Mouse (Mus musculus) hindbrain, embryonic 12.5 days (tissue): ENCODE data around the gene Iffo1. TPM values are rescaled to one million over a fixed set of nuclear protein-coding genes. Genes with fewer than 3 reads are reported as not detected.

Experiments
- ATAC-seq: fragments of 200-750 bp; cut with Nextera tagmentation; 2 replicates; pipeline ENCODE4 v1.8.0; 2017; ENCODE audit warnings: moderate TSS enrichment; ENCODE audit not compliant: low FRiP score
- H3K27ac ChIP-seq: fragments of 300-500 bp; sonication (generic); 2 replicates; pipeline ENCODE4 v1.5.1; 2016; ENCODE audit warnings: mild to moderate bottlenecking
- H3K27me3 ChIP-seq: fragments of 300-500 bp; sonication (generic); 2 replicates; pipeline ENCODE4 v1.6.1; 2016; ENCODE audit warnings: mild to moderate bottlenecking
- H3K36me3 ChIP-seq: fragments of 300-500 bp; sonication (generic); 2 replicates; pipeline ENCODE4 v1.6.1; 2016; ENCODE audit warnings: mild to moderate bottlenecking
- H3K4me1 ChIP-seq: fragments of 300-500 bp; sonication (generic); 2 replicates; pipeline ENCODE4 v1.6.1; 2016
- H3K4me2 ChIP-seq: fragments of 300-500 bp; sonication (generic); replicated peaks from 2 replicates; pipeline ENCODE4 v1.6.1; 2016; ENCODE audit warnings: mild to moderate bottlenecking
- H3K4me3 ChIP-seq: fragments of 300-500 bp; sonication (generic); 2 replicates; pipeline ENCODE4 v1.5.1; 2016; ENCODE audit warnings: mild to moderate bottlenecking
- H3K9ac ChIP-seq: fragments of 300-500 bp; sonication (generic); 2 replicates; pipeline ENCODE4 v1.6.1; 2016; ENCODE audit warnings: mild to moderate bottlenecking, moderate library complexity
- H3K9me3 ChIP-seq: fragments of 300-500 bp; sonication (generic); replicated peaks from 2 replicates; pipeline ENCODE4 v1.6.1; 2016; ENCODE audit warnings: mild to moderate bottlenecking
- whole genome bisulfite sequencing: fragments of 180-500 bp; shearing (Covaris S2); methylation state at CpG from one replicate; pipeline ENCODE4 v1.1.7; 2016; 5-methylcytosine and 5-hydroxymethylcytosine counted together
- polyA plus RNA-seq: library from polyadenylated mRNA; unstranded; fragments of >200 nt; fragmentation: Nextera tagmentation; extraction: Ambion mirVana; gene quantifications from 2 replicates; pipeline ENCODE4 v1.2.1, GENCODE M21; 2016

Iffo1 gene
- polyA plus RNA-seq, 1 experiment from 2014 or later, result 19.2 TPM

DNA sequence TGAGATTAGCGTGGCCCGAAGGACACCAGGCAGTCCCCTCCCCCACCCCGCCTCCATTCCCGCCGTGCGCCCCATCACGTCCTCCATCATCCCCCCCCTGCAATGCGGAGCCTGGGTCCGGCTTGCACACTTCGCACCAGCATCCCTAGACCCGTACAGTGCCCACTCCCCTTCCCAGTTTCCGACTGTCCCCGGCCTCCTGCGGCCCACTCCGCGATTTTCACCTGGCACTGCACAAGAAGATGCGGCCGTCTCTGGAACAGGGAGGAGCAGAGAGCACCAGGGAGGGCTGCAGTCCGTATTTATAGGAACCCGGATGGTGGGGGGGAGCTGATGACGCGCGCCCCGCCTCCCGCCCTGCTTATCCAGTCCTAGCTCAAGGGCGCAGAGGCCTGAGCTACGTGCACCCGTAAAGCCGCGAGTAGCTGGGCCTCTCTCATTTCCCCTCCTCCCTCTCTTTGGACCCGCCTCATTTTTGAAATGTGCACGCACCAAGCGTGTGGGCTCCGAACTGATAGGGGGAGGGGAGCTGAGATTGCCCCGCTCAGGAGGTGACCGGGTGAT lies 20.4 kb downstream of the Iffo1 start:
- Histone ChIP-seq H3K4me1 (peaks cover 39% of the 10 kb centered on the region), H3K9me3 (no peaks in the 10 kb centered on the region), H3K4me3 (peak overlapping the region; percentile 92), H3K4me2 (peak overlapping the region; percentile 96), H3K27me3 (no peaks in the 10 kb centered on the region), H3K27ac (peak overlapping the region; percentile 95), H3K36me3 (peaks cover 48% of the 10 kb centered on the region), H3K9ac (peak overlapping the region; percentile 98)
- under 1% methylated on average over 36 of the region's 36 CpGs for WGBS
- ATAC-seq, result peak; percentile 93

DNA sequence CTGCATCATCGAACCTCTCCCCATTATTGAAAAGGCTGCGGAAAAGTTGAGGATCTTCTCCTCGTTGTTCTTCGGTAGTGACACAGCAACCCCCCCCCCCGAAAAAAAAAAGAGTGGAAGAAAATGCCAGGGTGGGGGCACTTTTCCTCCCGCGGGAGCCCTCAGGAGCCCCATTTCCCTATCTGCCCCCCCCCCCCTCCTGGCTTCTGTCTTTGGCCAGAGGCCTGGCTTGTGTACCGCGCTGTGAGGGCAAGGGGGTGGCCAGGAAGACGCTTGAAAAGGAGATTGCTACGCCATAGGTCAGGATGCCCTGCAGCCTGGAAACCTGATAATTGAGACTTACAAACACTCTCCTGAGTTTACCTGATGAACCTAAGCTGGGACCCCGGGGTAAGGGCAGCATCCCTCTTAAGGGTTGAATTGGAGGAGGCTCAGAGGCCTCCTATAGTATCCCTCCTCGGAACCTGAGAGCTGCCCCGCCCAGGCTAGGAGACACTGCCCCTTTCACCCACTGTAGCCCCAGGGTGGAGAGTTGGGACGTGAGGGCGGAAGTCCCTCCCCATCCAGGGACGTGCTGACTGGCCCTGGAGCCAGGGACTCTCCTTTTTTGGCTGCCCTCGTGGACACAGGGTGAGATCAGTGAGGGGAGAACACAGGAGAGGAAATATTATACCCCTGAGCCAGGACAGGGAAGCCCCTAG lies 21.2 kb downstream of the Iffo1 start, which contains the start of gene Gapdh:
Gapdh (minus strand) TSS at position 417 of the 701 bp plus-strand sequence.
- Histone ChIP-seq H3K9ac (peak within 1 kb of the TSS; percentile 98), H3K4me1 (peaks cover 33% of the 10 kb centered on the region), H3K4me2 (peak within 1 kb of the TSS; percentile 96), H3K9me3 (no peaks in the 10 kb centered on the region), H3K4me3 (peak within 1 kb of the TSS; percentile 92), H3K27me3 (no peaks in the 10 kb centered on the region), H3K27ac (peak within 1 kb of the TSS; percentile 95), H3K36me3 (peaks cover 48% of the 10 kb centered on the region)
- WGBS, result under 1% methylated on average over 18 of the region's 18 CpGs
- peak; percentile 2; the same call in 1 of the 2 replicates for ATAC-seq

DNA sequence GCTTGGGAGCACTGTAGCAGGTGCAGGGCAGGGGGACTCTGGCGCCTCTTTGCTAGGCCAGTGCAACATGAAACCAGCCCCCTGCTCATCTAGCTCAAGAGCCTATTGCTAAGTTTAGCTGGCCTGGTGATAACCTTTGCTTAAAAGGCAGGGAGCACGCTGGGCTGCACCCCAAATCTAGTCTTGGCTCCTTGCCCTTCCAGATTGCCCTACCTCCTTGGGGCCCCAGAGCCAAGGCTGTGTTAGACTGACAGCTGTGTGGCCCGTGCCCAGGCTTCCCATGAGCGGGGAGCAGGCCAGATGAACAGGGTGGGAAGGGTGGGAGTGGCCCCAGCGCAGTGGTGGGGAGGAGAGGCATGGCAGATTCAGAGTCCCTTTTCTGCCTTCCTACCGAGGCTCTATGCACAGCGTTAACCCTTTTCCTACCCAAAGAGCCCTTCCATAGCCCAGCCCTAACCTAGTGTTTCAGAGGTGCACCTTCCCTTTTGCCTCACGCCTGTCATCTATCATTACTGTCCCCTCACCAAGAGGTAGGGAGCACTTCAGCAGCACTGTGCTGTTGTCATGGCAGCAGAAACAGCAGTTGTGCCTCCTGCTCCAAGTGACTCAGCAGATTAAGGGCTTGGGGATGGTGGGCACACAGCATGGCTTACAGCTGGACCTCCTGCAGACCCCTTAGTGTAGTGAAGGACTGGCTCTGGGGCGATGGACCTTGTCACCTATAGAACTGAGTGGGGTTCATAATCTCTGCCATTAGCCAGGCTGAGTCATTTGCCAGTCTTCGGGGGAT lies 22.0 kb downstream of the Iffo1 start:
- Histone ChIP-seq H3K4me3 (peak overlapping the region; percentile 92; the same call in 1 of the 2 replicates), H3K9ac (peak overlapping the region; percentile 98), H3K9me3 (no peaks in the 10 kb centered on the region), H3K4me2 (peak overlapping the region; percentile 96), H3K36me3 (peaks cover 52% of the 10 kb centered on the region), H3K27me3 (no peaks in the 10 kb centered on the region), H3K4me1 (peaks cover 30% of the 10 kb centered on the region), H3K27ac (peak overlapping the region; percentile 95)
- ATAC-seq, result 0 out of 2 replicates have a peak, but pooled peaks have one; percentile 2
- WGBS, result 15% methylated on average over 10 of the region's 10 CpGs

DNA sequence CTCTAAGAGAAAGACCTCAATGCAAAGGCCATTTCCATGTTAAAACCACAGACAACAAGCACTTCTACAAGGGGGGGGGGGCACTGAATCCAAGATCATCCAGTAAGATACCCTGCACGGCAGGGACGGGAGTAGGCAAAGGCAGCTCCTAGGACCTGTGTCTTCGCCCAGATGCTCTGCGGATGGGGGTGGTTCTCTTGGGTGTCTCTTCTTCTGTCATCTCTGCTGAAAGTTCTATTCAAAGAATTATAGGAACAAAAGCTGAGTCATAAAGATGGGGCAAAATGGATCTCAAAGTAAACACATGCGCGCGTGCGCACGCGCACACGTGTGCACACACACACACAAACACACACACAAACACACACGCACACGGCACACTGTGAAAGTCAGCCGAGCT lies 23.0 kb downstream of the Iffo1 start:
- Histone ChIP-seq H3K9ac (no peak overlapping the region), H3K4me1 (peaks cover 30% of the 10 kb centered on the region), H3K9me3 (no peaks in the 10 kb centered on the region), H3K4me3 (no peak overlapping the region), H3K27ac (no peak overlapping the region), H3K36me3 (peaks cover 60% of the 10 kb centered on the region), H3K27me3 (no peaks in the 10 kb centered on the region), H3K4me2 (no peak overlapping the region)
- WGBS, result 97% methylated on average over 14 of the region's 14 CpGs
- ATAC-seq, result no peak

DNA sequence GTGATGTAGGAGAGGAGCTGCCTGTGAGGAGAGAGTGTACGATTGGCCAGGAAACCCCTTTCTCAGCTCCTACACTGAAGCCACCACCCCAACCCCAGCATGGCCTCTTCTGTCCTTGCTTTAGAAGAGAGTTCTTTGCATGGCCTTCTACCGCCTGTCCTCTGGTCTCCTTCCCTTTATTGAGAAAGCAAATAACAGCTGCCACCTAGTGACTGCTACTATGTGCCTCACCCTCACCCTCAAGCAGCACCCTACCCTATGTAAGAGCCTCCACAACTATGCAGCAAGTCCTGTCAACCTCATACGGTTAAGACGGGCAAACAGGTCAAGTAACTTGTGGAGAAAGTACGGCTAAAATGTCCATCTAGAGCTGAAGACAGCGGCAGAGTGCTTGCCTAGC lies 25.2 kb downstream of the Iffo1 start:
- no peaks in the 10 kb centered on the region for H3K27me3 ChIP-seq
- no peak overlapping the region for H3K27ac ChIP-seq
- no peak overlapping the region for H3K4me2 ChIP-seq
- WGBS, result 82% methylated on average over 6 of the region's 6 CpGs
- ATAC-seq, result no peak
- peaks cover 20% of the 10 kb centered on the region for H3K4me1 ChIP-seq
- no peaks in the 10 kb centered on the region for H3K9me3 ChIP-seq
- H3K4me3 ChIP-seq, result no peak overlapping the region
- H3K36me3 ChIP-seq, result peaks cover 73% of the 10 kb centered on the region
- no peak overlapping the region for H3K9ac ChIP-seq

DNA sequence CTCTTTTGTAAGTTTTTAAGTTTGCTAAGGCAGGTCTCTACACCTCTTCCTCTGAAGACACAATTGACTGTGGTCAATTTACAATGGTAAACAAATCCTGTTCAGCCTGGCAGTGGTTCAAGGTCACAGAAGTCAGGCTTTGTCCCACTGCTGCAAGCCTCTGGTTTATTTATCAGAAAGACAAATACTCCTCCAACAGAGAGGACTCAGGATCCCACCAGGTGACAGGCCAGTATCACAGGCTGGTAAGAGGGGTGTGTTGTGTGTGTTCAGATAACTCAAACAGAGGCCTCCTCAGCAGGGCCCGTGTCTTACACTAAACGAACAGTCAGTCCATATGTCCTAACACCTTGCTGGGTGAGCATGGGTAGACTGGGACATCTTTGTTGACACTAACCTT lies 27.4 kb downstream of the Iffo1 start:
- no peak for ATAC-seq
- H3K9ac ChIP-seq, result no peak overlapping the region
- H3K4me2 ChIP-seq, result no peak overlapping the region
- WGBS, result 95% methylated on average over 2 of the region's 2 CpGs
- H3K4me1 ChIP-seq, result peaks cover 3% of the 10 kb centered on the region
- peaks cover 96% of the 10 kb centered on the region for H3K36me3 ChIP-seq
- no peaks in the 10 kb centered on the region for H3K27me3 ChIP-seq
- H3K27ac ChIP-seq, result no peak overlapping the region
- no peaks in the 10 kb centered on the region for H3K9me3 ChIP-seq
- no peak overlapping the region for H3K4me3 ChIP-seq

DNA sequence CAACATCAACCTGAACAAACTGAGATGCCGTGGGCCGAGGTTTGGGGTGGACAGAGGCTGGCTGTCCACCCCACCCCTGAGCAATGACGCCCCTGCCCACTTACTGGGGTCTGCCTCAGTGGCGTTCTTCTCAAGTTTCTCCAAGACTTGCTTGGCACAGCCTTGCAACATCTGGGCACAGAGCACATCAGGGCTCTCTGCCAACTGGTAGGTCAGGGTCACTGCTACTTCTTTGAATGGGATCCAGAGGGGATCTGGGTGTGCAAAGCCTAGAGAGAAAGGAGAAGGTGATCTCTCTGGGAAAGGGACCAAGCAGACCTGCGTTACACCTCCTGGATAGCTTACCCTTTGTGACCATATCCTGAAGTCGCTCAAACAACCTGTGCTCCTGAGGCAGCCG lies 28.2 kb downstream of the Iffo1 start:
- 97% methylated on average over 7 of the region's 7 CpGs for WGBS
- ATAC-seq, result no peak
- H3K4me1 ChIP-seq, result no peaks in the 10 kb centered on the region
- no peak overlapping the region for H3K4me3 ChIP-seq
- peaks cover 100% of the 10 kb centered on the region for H3K36me3 ChIP-seq
- H3K4me2 ChIP-seq, result no peak overlapping the region
- no peak overlapping the region for H3K27ac ChIP-seq
- no peak overlapping the region for H3K9ac ChIP-seq
- no peaks in the 10 kb centered on the region for H3K27me3 ChIP-seq
- H3K9me3 ChIP-seq, result no peaks in the 10 kb centered on the region

DNA sequence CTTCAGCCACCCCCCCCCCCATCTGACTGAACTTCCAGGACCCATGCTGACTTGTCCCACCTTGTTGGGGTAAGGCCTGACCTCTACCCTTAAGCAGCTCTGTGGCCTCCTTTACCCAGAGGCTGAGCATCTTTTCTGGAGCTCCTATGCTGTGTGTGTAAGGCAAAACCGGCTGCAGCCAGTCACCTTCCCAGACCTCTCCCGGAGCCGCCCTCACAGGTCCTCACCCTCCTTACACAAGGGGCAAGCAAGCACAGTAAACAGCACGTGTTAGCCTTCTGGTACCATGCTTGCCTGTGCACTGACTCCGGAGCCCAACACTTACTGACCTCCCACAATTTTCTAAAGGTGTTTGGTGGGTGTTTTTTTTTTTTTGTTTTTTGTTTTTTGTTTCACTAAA lies 30.4 kb downstream of the Iffo1 start:
- Histone ChIP-seq H3K4me2 (no peak overlapping the region), H3K36me3 (peaks cover 97% of the 10 kb centered on the region)
- 96% methylated on average over 5 of the region's 5 CpGs for WGBS

DNA sequence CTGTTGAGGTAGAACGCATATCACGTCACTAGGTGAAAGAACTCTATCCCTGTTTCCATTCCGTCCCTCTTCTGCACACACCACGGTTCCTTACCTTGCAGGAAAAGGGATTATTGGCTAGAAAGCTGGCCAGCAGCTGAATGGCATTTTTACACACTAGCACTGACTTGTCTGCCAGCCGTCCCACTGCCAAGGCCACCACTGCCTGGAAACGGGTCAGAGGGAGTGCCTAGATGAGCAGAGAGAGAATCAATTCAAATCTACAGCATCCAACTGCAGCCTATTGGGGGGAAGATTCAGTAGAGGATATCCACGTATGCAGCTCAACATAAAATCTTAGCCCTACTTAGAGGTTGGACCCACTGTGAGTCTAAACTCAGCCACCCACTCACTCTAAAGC lies 34.6 kb downstream of the Iffo1 start:
- Histone ChIP-seq H3K4me1 (no peaks in the 10 kb centered on the region), H3K27me3 (no peaks in the 10 kb centered on the region), H3K4me2 (no peak overlapping the region), H3K27ac (no peak overlapping the region), H3K36me3 (peaks cover 96% of the 10 kb centered on the region), H3K9ac (no peak overlapping the region), H3K9me3 (no peaks in the 10 kb centered on the region), H3K4me3 (no peak overlapping the region)
- no peak for ATAC-seq
- WGBS, result 93% methylated on average over 7 of the region's 7 CpGs

More for the DNA sequence above, 30.4 kb downstream of the Iffo1 start:
- Histone ChIP-seq H3K4me3 (no peak overlapping the region), H3K27ac (no peak overlapping the region), H3K9me3 (no peaks in the 10 kb centered on the region), H3K27me3 (no peaks in the 10 kb centered on the region), H3K9ac (no peak overlapping the region), H3K4me1 (no peaks in the 10 kb centered on the region)
- ATAC-seq, result no peak

DNA sequence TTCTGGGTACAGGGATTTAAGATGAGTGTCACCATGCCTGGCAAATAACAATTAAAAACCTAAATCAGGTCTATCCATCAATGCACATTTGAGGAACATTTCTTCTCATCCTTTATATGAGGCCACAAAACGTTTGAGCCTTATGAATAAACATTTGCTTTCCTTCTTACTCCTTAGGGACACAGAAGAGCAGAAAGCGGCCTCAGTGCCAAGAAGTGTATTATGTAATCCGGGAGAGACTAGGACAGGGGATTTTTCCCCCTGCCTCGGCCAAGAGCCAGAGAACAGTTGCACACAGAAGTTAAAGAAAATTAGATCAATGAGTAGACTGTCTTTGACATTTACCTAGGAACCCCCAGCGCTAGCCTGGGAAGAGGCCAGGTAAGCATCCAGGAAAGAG lies 37.1 kb downstream of the Iffo1 start:
- Histone ChIP-seq H3K4me1 (no peaks in the 10 kb centered on the region), H3K27ac (no peak overlapping the region), H3K9ac (no peak overlapping the region), H3K27me3 (no peaks in the 10 kb centered on the region), H3K4me3 (no peak overlapping the region), H3K4me2 (no peak overlapping the region), H3K9me3 (no peaks in the 10 kb centered on the region), H3K36me3 (peaks cover 96% of the 10 kb centered on the region)
- WGBS, result 79% methylated on average over 5 of the region's 5 CpGs
- ATAC-seq, result no peak

DNA sequence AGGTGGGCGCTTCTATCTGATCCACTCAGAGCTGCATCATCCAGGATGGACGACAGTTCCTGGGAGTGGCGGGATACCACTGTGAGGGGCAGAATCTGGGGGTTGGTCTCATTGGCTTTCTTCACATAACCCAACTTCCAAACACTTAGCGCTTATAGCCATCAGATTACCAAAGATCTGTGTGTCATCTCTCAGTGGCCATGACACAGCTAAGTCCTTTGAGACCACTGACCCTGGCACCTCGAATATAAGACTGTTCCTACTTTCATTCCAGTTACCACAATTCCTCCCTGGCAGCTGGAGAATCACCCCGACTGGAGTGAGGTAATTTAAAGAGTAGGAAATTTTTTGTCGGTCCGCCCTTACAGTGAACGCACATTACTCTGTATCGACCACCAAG lies 41.2 kb downstream of the Iffo1 start:
- no peaks in the 10 kb centered on the region for H3K9me3 ChIP-seq
- H3K36me3 ChIP-seq, result peaks cover 78% of the 10 kb centered on the region
- ATAC-seq, result no peak
- no peak overlapping the region for H3K4me3 ChIP-seq
- H3K27me3 ChIP-seq, result no peaks in the 10 kb centered on the region
- peaks cover 3% of the 10 kb centered on the region; the same call in 1 of the 2 replicates for H3K4me1 ChIP-seq
- WGBS, result 95% methylated on average over 10 of the region's 10 CpGs
- H3K4me2 ChIP-seq, result no peak overlapping the region
- no peak overlapping the region for H3K9ac ChIP-seq
- no peak overlapping the region for H3K27ac ChIP-seq

DNA sequence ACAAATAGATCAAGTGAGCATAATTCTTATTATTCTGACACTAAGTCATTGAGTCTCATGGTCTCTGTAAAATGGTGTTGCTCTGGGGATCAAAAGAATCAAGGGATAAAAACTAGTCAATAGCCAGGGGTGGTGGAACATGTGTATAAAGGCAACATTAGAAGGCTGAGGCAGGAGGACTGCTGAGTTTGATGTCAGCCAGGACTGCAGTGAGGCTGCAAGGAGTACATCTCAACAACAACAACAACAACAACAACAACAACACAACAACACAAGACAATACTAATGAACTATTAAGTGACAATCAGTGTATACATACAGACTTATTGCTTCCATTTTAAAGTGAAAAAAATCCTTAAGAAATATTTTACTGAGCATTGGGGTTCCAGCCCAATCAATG lies 45.8 kb downstream of the Iffo1 start:
- peak overlapping the region; percentile 64 for H3K4me3 ChIP-seq
- peaks cover 10% of the 10 kb centered on the region for H3K4me1 ChIP-seq
- no peak for ATAC-seq
- peaks cover 50% of the 10 kb centered on the region for H3K36me3 ChIP-seq
- no peaks in the 10 kb centered on the region for H3K27me3 ChIP-seq
- H3K4me2 ChIP-seq, result peak overlapping the region; percentile 66
- H3K9ac ChIP-seq, result peak overlapping the region; percentile 74
- H3K27ac ChIP-seq, result peak overlapping the region; percentile 99
- no peaks in the 10 kb centered on the region for H3K9me3 ChIP-seq
